Mouse (Mus musculus): Measurements from ENCODE around the gene Taok1. TPM values are rescaled to one million over a fixed set of nuclear protein-coding genes. Genes with fewer than 3 reads are reported as not detected.
"Not testable (repeated sequence)": the region's sequence is repeated elsewhere in the genome, so short reads cannot be mapped to it uniquely, and the experiment has no call there.

Gene Taok1
- polyA plus RNA-seq, 1 experiment from 2014 or later: 10.1 TPM

GRCm38 (mm10) chr11:77597266-77597665 is 10.3 kb downstream of the Taok1 start:
- ATAC-seq (replicated peaks; ENCODE audit: extremely low read depth, insufficient read depth, low FRiP score): no peak
- peaks cover 2% of the 10 kb centered on the region; the same call in 1 of the 2 replicates for H3K36me3 ChIP-seq (ENCODE audit: control insufficient read depth, insufficient read depth)

GRCm38 (mm10) chr11:77591388-77591787 is 16.2 kb downstream of the Taok1 start:
- Histone ChIP-seq H3K27ac (ENCODE audit: low read length) (no peak overlapping the region), H3K9me3 (replicated peaks; ENCODE audit: control insufficient read depth, low read length) (no peaks in the 10 kb centered on the region), H3K36me3 (ENCODE audit: control insufficient read depth, insufficient read depth) (no peaks in the 10 kb centered on the region), H3K4me1 (ENCODE audit: control insufficient read depth, insufficient read depth, low read length) (peaks cover 9% of the 10 kb centered on the region), H3K27me3 (ENCODE audit: control insufficient read depth, insufficient read depth, low read length) (no peaks in the 10 kb centered on the region), H3K4me3 (ENCODE audit: low read length) (no peak overlapping the region), H3K4me2 (ENCODE audit: low read depth, low read length) (no peak overlapping the region), H3K9ac (ENCODE audit: low read length) (no peak overlapping the region)
- 78% methylated on average over 2 of the region's 2 CpGs for WGBS
- no peak for ATAC-seq (replicated peaks; ENCODE audit: extremely low read depth, insufficient read depth, low FRiP score)

More at GRCm38 (mm10) chr11:77597266-77597665, 10.3 kb downstream of the Taok1 start:
- Histone ChIP-seq H3K9ac (ENCODE audit: low read length) (no peak overlapping the region), H3K27me3 (ENCODE audit: control insufficient read depth, insufficient read depth, low read length) (no peaks in the 10 kb centered on the region), H3K4me3 (ENCODE audit: low read length) (no peak overlapping the region), H3K27ac (ENCODE audit: low read length) (no peak overlapping the region), H3K4me1 (ENCODE audit: control insufficient read depth, insufficient read depth, low read length) (0 out of 2 replicates have a peak, but pooled peaks cover under 1% of the 10 kb centered on the region), H3K9me3 (replicated peaks; ENCODE audit: control insufficient read depth, low read length) (no peaks in the 10 kb centered on the region), H3K4me2 (ENCODE audit: low read depth, low read length) (no peak overlapping the region)

GRCm38 (mm10) chr11:77590801-77591200 is 16.8 kb downstream of the Taok1 start:
- no peaks in the 10 kb centered on the region for H3K27me3 ChIP-seq (ENCODE audit: control insufficient read depth, insufficient read depth, low read length)
- H3K4me2 ChIP-seq (ENCODE audit: low read depth, low read length): no peak overlapping the region

DNA sequence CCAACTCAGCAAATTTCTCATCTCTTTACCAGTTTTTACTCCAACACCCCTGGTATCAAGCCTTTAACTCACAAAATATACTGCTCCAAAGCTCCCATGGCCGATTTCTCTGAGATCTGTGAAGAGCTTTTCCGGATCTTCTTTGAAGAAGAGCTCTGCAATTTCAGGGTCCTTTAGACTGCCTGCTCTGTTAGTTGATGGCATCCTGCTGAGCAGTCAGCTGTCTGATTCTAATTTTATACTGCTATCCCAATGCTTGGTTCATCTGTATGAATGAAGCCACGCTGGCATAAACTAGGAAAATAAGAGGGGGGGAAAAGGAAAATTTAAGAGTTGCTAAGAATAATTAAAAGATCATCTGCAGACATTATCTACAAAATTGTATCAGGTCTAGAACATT is 22.4 kb downstream of the Taok1 start:
- peaks cover 19% of the 10 kb centered on the region for H3K36me3 ChIP-seq (ENCODE audit: control insufficient read depth, insufficient read depth)
- ATAC-seq (replicated peaks; ENCODE audit: extremely low read depth, insufficient read depth, low FRiP score): no peak
- H3K4me1 ChIP-seq (ENCODE audit: control insufficient read depth, insufficient read depth, low read length): peaks cover 9% of the 10 kb centered on the region

More at GRCm38 (mm10) chr11:77590801-77591200, 16.8 kb downstream of the Taok1 start:
- ATAC-seq (replicated peaks; ENCODE audit: extremely low read depth, insufficient read depth, low FRiP score): no peak
- Histone ChIP-seq H3K4me1 (ENCODE audit: control insufficient read depth, insufficient read depth, low read length) (peaks cover 9% of the 10 kb centered on the region), H3K27ac (ENCODE audit: low read length) (no peak overlapping the region), H3K4me3 (ENCODE audit: low read length) (no peak overlapping the region), H3K9me3 (replicated peaks; ENCODE audit: control insufficient read depth, low read length) (no peaks in the 10 kb centered on the region), H3K9ac (ENCODE audit: low read length) (no peak overlapping the region), H3K36me3 (ENCODE audit: control insufficient read depth, insufficient read depth) (no peaks in the 10 kb centered on the region)
- 93% methylated on average over 2 of the region's 2 CpGs for WGBS

DNA sequence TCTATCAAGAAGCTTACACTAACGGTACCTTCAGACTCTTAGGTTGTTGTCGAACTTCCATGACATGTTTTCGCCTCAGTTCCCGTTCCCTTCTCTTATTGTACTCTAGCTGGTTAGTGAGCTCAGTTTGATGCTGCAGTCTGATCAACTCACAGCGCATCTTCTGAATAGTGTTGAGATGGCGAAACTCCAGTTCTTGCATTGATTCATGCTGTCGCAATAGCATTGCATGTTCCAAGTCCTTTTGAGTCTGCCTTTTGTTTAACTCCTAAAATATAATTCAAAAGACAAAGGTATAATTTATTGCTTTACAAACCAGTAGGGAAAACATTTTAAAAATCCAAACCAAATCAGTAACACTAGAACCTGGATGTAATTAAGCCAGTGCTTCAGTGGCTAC is 62.4 kb downstream of the Taok1 start:
- Histone ChIP-seq H3K9ac (ENCODE audit: low read length) (no peak overlapping the region), H3K27ac (ENCODE audit: low read length) (no peak overlapping the region), H3K27me3 (ENCODE audit: control insufficient read depth, insufficient read depth, low read length) (no peaks in the 10 kb centered on the region), H3K4me1 (ENCODE audit: control insufficient read depth, insufficient read depth, low read length) (no peaks in the 10 kb centered on the region), H3K4me3 (ENCODE audit: low read length) (no peak overlapping the region), H3K4me2 (ENCODE audit: low read depth, low read length) (no peak overlapping the region), H3K9me3 (replicated peaks; ENCODE audit: control insufficient read depth, low read length) (no peaks in the 10 kb centered on the region), H3K36me3 (ENCODE audit: control insufficient read depth, insufficient read depth) (peaks cover 49% of the 10 kb centered on the region)
- WGBS: 93% methylated on average over 7 of the region's 7 CpGs
- no peak for ATAC-seq (replicated peaks; ENCODE audit: extremely low read depth, insufficient read depth, low FRiP score)

More for the DNA sequence above, 22.4 kb downstream of the Taok1 start:
- H3K4me3 ChIP-seq (ENCODE audit: low read length): no peak overlapping the region
- no peak overlapping the region for H3K9ac ChIP-seq (ENCODE audit: low read length)
- 78% methylated on average over 3 of the region's 3 CpGs for WGBS
- no peaks in the 10 kb centered on the region for H3K27me3 ChIP-seq (ENCODE audit: control insufficient read depth, insufficient read depth, low read length)
- no peak overlapping the region for H3K4me2 ChIP-seq (ENCODE audit: low read depth, low read length)
- no peaks in the 10 kb centered on the region for H3K9me3 ChIP-seq (replicated peaks; ENCODE audit: control insufficient read depth, low read length)
- H3K27ac ChIP-seq (ENCODE audit: low read length): no peak overlapping the region

DNA sequence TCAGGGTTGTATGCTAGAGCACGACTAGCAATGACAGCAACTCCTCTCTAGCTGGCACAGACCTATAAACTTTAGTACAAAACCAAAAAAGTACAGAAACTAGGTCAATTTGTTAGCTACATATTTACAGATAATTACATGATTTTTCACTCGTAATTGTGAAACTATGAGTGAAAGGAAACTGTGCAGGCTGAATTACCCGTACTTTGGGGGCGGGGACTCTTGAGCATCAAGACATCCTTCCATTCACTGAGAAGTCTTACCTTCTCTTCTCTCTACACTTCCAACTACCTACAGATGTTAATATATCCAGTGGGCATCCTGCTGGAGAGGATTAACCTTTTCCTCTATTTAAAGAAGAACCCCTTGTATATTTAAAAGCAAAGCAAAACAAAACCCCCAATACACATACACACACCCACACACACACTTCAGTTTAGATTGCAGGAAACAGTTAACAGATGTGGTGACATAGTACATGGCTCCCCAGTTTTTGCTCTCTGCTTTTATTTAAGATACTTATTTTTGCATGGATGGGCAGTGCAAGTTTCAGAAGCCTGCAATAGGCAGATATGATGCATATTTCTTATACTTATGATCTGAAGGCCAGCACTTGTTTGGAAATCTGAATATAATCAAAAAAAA is 75.3 kb downstream of the Taok1 start:
- WGBS: 82% methylated on average over 4 of the region's 4 CpGs
- ATAC-seq (replicated peaks; ENCODE audit: extremely low read depth, insufficient read depth, low FRiP score): no peak
- no peak overlapping the region for H3K4me2 ChIP-seq (ENCODE audit: low read depth, low read length)
- no peak overlapping the region for H3K4me3 ChIP-seq (ENCODE audit: low read length)
- no peaks in the 10 kb centered on the region for H3K4me1 ChIP-seq (ENCODE audit: control insufficient read depth, insufficient read depth, low read length)
- H3K36me3 ChIP-seq (ENCODE audit: control insufficient read depth, insufficient read depth): peaks cover 4% of the 10 kb centered on the region; the same call in 1 of the 2 replicates
- no peaks in the 10 kb centered on the region for H3K27me3 ChIP-seq (ENCODE audit: control insufficient read depth, insufficient read depth, low read length)
- H3K9ac ChIP-seq (ENCODE audit: low read length): no peak overlapping the region
- no peak overlapping the region for H3K27ac ChIP-seq (ENCODE audit: low read length)
- H3K9me3 ChIP-seq (replicated peaks; ENCODE audit: control insufficient read depth, low read length): no peaks in the 10 kb centered on the region

- Histone ChIP-seq H3K4me3 (ENCODE audit: low read length) (no peak overlapping the region), H3K9me3 (replicated peaks; ENCODE audit: control insufficient read depth, low read length) (0 out of 2 replicates have a peak, but pooled peaks cover under 1% of the 10 kb centered on the region), H3K9ac (ENCODE audit: low read length) (no peak overlapping the region), H3K36me3 (ENCODE audit: control insufficient read depth, insufficient read depth) (peaks cover 4% of the 10 kb centered on the region; the same call in 1 of the 2 replicates), H3K27me3 (ENCODE audit: control insufficient read depth, insufficient read depth, low read length) (no peaks in the 10 kb centered on the region), H3K27ac (ENCODE audit: low read length) (no peak overlapping the region), H3K4me1 (ENCODE audit: control insufficient read depth, insufficient read depth, low read length) (no peaks in the 10 kb centered on the region), H3K4me2 (ENCODE audit: low read depth, low read length) (no peak overlapping the region)
- no peak for ATAC-seq (replicated peaks; ENCODE audit: extremely low read depth, insufficient read depth, low FRiP score)
- WGBS: 71% methylated on average over 2 of the region's 2 CpGs
These were observed 76.8 kb downstream of the Taok1 start for GRCm38 (mm10) chr11:77530862-77531261.

GRCm38 (mm10) chr11:77529644-77530043 is 78.0 kb downstream of the Taok1 start:
- Histone ChIP-seq H3K4me3 (ENCODE audit: low read length) (no peak overlapping the region), H3K9me3 (replicated peaks; ENCODE audit: control insufficient read depth, low read length) (0 out of 2 replicates have a peak, but pooled peaks cover 3% of the 10 kb centered on the region), H3K9ac (ENCODE audit: low read length) (no peak overlapping the region), H3K36me3 (ENCODE audit: control insufficient read depth, insufficient read depth) (peaks cover 4% of the 10 kb centered on the region; the same call in 1 of the 2 replicates), H3K27ac (ENCODE audit: low read length) (no peak overlapping the region), H3K4me2 (ENCODE audit: low read depth, low read length) (no peak overlapping the region), H3K27me3 (ENCODE audit: control insufficient read depth, insufficient read depth, low read length) (no peaks in the 10 kb centered on the region), H3K4me1 (ENCODE audit: control insufficient read depth, insufficient read depth, low read length) (no peaks in the 10 kb centered on the region)
- no peak for ATAC-seq (replicated peaks; ENCODE audit: extremely low read depth, insufficient read depth, low FRiP score)
- 71% methylated on average over 3 of the region's 3 CpGs for WGBS

- H3K36me3 ChIP-seq (ENCODE audit: control insufficient read depth, insufficient read depth); H3K9ac ChIP-seq (ENCODE audit: low read length); H3K9me3 ChIP-seq (replicated peaks; ENCODE audit: control insufficient read depth, low read length); ATAC-seq (replicated peaks; ENCODE audit: extremely low read depth, insufficient read depth, low FRiP score); H3K27me3 ChIP-seq (ENCODE audit: control insufficient read depth, insufficient read depth, low read length); H3K27ac ChIP-seq (ENCODE audit: low read length); H3K4me2 ChIP-seq (ENCODE audit: low read depth, low read length); H3K4me3 ChIP-seq (ENCODE audit: low read length); H3K4me1 ChIP-seq (ENCODE audit: control insufficient read depth, insufficient read depth, low read length): not testable (repeated sequence)
- 81% methylated on average over 3 of the region's 3 CpGs for WGBS
These were observed 79.2 kb downstream of the Taok1 start for GRCm38 (mm10) chr11:77528420-77528819.
